Mouse (Mus musculus) mouse embryonic stem cell (cell line): ENCODE results near the gene Wnt11.

Experiments
- in situ Hi-C, 2 experiments: fragments of 300-500 bp; cut with MboI; formaldehyde crosslinking; loops; 1 replicate in 1 of 2; 3 replicates in 1 of 2; pipeline ENCODE4 v1.14.3; 2019 to 2020; ENCODE audit warnings: low sequenced_read_pairs in 2 of 2, low pct_unique_long_range_greater_than_20kb in 1 of 2, mixed read lengths in 1 of 2; ENCODE audit not compliant: unreplicated experiment in 1 of 2

The Wnt11 gene

GRCm38 (mm10) chr7:98887811-98888261 lies 52.9 kb downstream of the Wnt11 start:
- in situ Hi-C loops = no loop called here

GRCm38 (mm10) chr7:98888810-98889209 lies 53.9 kb downstream of the Wnt11 start:
- in situ Hi-C loops = no loop called here

GRCm38 (mm10) chr7:98889211-98889610 lies 54.3 kb downstream of the Wnt11 start:
- in situ Hi-C loops = no loop called here

- in situ Hi-C loops = no loop called here
Measured at GRCm38 (mm10) chr7:98893144-98893543, 58.2 kb downstream of the Wnt11 start.

- in situ Hi-C loops = no loop called here
Measured at GRCm38 (mm10) chr7:98894305-98894704, 59.4 kb downstream of the Wnt11 start.

GRCm38 (mm10) chr7:98894768-98895167 lies 59.9 kb downstream of the Wnt11 start:
- in situ Hi-C loops = no loop called here

- in situ Hi-C loops = no loop called here
Measured at GRCm38 (mm10) chr7:98895501-98896095, 60.7 kb downstream of the Wnt11 start.

- in situ Hi-C loops = no loop called here
Measured at GRCm38 (mm10) chr7:98897323-98897722, 62.4 kb downstream of the Wnt11 start.

- in situ Hi-C loops = no loop called here
Measured at GRCm38 (mm10) chr7:98899815-98900214, 64.9 kb downstream of the Wnt11 start.

GRCm38 (mm10) chr7:98901120-98901519 lies 66.2 kb downstream of the Wnt11 start:
- in situ Hi-C loops = no loop called here

GRCm38 (mm10) chr7:98903884-98904283 lies 69.0 kb downstream of the Wnt11 start:
- in situ Hi-C loops = no loop called here
